Mouse (Mus musculus) kidney, embryonic 14.5 days (tissue): ENCODE measurements at regions not wholly inside any gene's neighbourhood (a gene's known extent, or its start where the extent isn't known, plus 50 kb on each side); places are given as distances from the start of the nearest gene placed in this dataset.

Experiments used
- ATAC-seq: fragments of 200-750 bp; cut with Nextera tagmentation; 2 replicates; pipeline ENCODE4 v1.8.0; 2017; ENCODE audit warnings: moderate number of reproducible peaks, mild to moderate bottlenecking, moderate TSS enrichment, moderate library complexity; ENCODE audit not compliant: low FRiP score, low TSS enrichment
- H3K27ac ChIP-seq: fragments of 300-500 bp; sonication (generic); 2 replicates; pipeline ENCODE4 v1.5.1; 2014; ENCODE audit warnings: low read depth, mild to moderate bottlenecking, low read length, moderate library complexity, mixed read lengths
- H3K27me3 ChIP-seq: fragments of 300-500 bp; sonication (generic); 2 replicates; pipeline ENCODE4 v1.6.1; 2014; ENCODE audit warnings: mild to moderate bottlenecking, low read length; ENCODE audit not compliant: control insufficient read depth, insufficient read depth
- H3K36me3 ChIP-seq: fragments of 300-500 bp; sonication (generic); 2 replicates; pipeline ENCODE4 v1.6.1; 2014; ENCODE audit warnings: low read length, mixed read lengths; ENCODE audit not compliant: control insufficient read depth, insufficient read depth
- H3K4me1 ChIP-seq: fragments of 300-500 bp; sonication (generic); 2 replicates; pipeline ENCODE4 v1.6.1; 2014; ENCODE audit warnings: low read length, mixed read lengths; ENCODE audit not compliant: control insufficient read depth, insufficient read depth
- H3K4me2 ChIP-seq: fragments of 300-500 bp; sonication (generic); replicated peaks from 2 replicates; pipeline ENCODE4 v1.6.1; 2014; ENCODE audit warnings: low read depth, mild to moderate bottlenecking, low read length
- H3K4me3 ChIP-seq: fragments of 300-500 bp; sonication (generic); 2 replicates; pipeline ENCODE4 v1.5.1; 2014; ENCODE audit warnings: mild to moderate bottlenecking, low read length
- H3K9ac ChIP-seq: fragments of 300-500 bp; sonication (generic); 2 replicates; pipeline ENCODE4 v1.6.1; 2014; ENCODE audit warnings: low read depth, mild to moderate bottlenecking, low read length, moderate library complexity
- H3K9me3 ChIP-seq: fragments of 300-500 bp; sonication (generic); 2 replicates; pipeline ENCODE4 v1.6.1; 2016; ENCODE audit warnings: low read length; ENCODE audit not compliant: control insufficient read depth
- WGBS: fragments of 180-500 bp; shearing (Covaris S2); extraction: QIAGEN DNeasy Blood & Tissue Kit; methylation state at CpG from one replicate; pipeline ENCODE4 v1.1.7; 2014; 5-methylcytosine and 5-hydroxymethylcytosine counted together

DNA sequence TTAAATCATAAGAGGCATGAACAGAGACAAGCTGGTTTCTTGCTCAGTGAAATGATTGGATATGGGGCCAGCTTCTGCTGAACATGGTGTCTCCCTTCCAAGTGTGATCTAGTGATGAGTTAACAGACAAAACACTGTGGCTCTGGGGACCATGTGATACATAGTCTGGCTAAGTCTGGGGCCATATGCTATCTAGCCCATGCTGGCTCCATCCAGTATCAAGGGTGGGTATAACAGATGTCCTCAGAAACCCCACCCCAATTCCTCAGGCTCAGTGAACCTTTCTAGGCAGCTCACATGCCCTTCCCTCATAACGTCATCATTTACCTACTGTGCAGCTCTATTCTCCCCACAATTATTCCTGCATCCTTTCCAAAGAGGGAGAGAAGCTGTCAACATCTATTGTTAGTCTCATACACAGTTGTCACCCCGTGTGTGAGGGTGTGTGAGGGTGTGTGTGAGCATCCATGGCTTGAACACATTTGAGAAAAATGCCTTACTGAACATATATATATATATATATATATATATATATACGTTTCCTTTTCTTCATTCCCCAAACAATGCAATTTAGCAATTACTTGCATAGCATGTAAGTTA, 73.9 kb upstream of the Wscd1 start:
- Histone ChIP-seq H3K9me3 (no peaks in the 10 kb centered on the region), H3K27ac (no peak overlapping the region), H3K9ac (no peak overlapping the region), H3K36me3 (no peaks in the 10 kb centered on the region), H3K4me2 (no peak overlapping the region), H3K27me3 (no peaks in the 10 kb centered on the region), H3K4me3 (no peak overlapping the region), H3K4me1 (no peaks in the 10 kb centered on the region)
- no peak for ATAC-seq
- 62% methylated on average over 3 of the region's 3 CpGs for WGBS

DNA sequence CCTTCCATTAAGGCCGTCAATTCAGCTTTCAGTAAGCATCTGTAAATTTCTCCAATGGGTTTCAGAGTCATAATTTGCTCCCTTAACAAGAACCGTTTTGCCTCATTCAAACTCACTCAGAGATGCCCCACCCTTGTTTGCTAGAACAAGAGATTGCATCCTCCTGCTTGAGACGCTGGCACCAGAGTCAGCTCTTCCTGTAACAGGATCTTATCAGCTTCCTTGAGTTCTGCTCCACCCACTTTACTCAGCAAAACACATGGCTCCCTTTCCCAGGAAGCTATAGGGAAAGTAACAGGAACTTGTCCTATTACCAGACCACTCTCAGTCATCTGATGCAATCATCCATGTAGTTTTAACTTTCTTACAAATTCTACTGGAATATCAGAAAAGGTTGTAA, 52.7 kb upstream of the Wscd1 start:
- no peaks in the 10 kb centered on the region for H3K9me3 ChIP-seq
- no peak overlapping the region for H3K9ac ChIP-seq
- H3K4me3 ChIP-seq = no peak overlapping the region
- WGBS = 42% methylated on average over 3 of the region's 3 CpGs
- H3K27me3 ChIP-seq = no peaks in the 10 kb centered on the region
- ATAC-seq = no peak
- no peaks in the 10 kb centered on the region for H3K36me3 ChIP-seq
- H3K4me1 ChIP-seq = no peaks in the 10 kb centered on the region
- H3K27ac ChIP-seq = no peak overlapping the region
- H3K4me2 ChIP-seq = no peak overlapping the region

DNA sequence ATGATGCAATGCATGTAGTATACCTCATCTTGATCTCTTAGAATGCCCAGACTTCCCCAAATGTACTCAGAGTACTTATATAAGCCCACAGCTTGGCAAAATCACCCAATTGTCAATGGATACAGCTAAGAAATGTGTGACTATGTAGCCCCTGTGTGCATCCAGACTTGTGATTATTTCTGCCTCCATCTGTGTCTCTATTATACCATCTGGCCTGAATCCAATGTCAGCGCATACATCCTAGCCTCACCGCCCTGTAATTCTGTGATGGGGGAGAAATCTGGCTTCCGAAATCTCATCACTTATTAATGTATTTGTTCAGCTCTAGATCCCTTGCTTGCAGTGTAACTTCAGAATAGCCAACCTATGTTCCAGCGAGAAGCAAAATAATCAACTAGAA, 50.9 kb upstream of the Wscd1 start:
- Histone ChIP-seq H3K4me2 (no peak overlapping the region), H3K27ac (no peak overlapping the region), H3K4me1 (no peaks in the 10 kb centered on the region), H3K4me3 (no peak overlapping the region), H3K9me3 (no peaks in the 10 kb centered on the region), H3K27me3 (no peaks in the 10 kb centered on the region), H3K9ac (no peak overlapping the region), H3K36me3 (no peaks in the 10 kb centered on the region)
- no peak for ATAC-seq
- WGBS = 92% methylated on average over 4 of the region's 4 CpGs
